Mouse (Mus musculus): Measurements from ENCODE around the gene Ten1.

The Ten1 gene

DNA sequence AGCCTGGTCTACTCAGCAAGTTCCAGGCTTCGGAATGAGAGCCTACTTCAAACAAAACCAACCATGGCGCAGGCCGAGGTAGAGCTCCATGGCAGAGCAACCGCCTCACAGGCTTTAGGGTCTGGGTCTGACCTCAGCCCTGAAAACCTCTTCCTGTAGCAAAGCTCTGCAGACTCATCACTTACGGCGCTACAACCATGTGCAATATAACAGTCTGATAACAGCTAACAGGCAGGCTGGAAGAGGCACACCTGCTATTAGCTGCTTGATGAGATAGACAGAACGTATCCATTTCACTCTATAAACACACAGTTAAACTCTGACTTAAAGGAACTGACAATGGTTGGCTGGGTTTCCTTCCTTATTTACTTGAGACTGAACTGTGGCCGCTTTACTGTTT, 60.8 kb downstream of the Ten1 start:
- in situ Hi-C loops (cut with MboI; ENCODE audit: low pct_unique_long_range_greater_than_20kb in 1 of 2, low sequenced_read_pairs in 2 of 2, unreplicated experiment in 1 of 2): no loop called here

- in situ Hi-C loops (cut with MboI; ENCODE audit: low pct_unique_long_range_greater_than_20kb in 1 of 2, low sequenced_read_pairs in 2 of 2, unreplicated experiment in 1 of 2): no loop called here
These were observed 61.6 kb downstream of the Ten1 start for GRCm38 (mm10) chr11:116260259-116260658.

Data from mouse embryonic stem cell (cell line).